Mouse (Mus musculus) c-Kit-positive CD71-negative TER-119-negative erythroid progenitor cells, embryonic 14.5 days (primary cell): Measurements from ENCODE around the gene Krt33b.

Experiments used
- DNase-seq: peaks from one replicate; pipeline ENCODE4 v3.0.0-alpha.2; 2013; ENCODE audit warnings: low read depth

Krt33b gene

GRCm38 (mm10) chr11:99993620-99994383, 35.9 kb downstream of the Krt33b start, which contains the start of gene Krtap17-1:
Gene Krtap17-1 (minus strand): TSS chr11:99993994.
- DNase-seq: no peak

- DNase-seq: no peak
Observed at GRCm38 (mm10) chr11:99990571-99990970, 39.1 kb downstream of the Krt33b start.

GRCm38 (mm10) chr11:99989881-99990405, 39.7 kb downstream of the Krt33b start:
- DNase-seq: no peak

- no peak for DNase-seq
Observed at GRCm38 (mm10) chr11:99988530-99988929, 41.1 kb downstream of the Krt33b start.

GRCm38 (mm10) chr11:99986180-99986647, 43.5 kb downstream of the Krt33b start, which contains the start of gene Krtap16-1:
Gene Krtap16-1 (minus strand): TSS chr11:99986597.
- DNase-seq: no peak

GRCm38 (mm10) chr11:99985291-99986092, 44.2 kb downstream of the Krt33b start:
- no peak for DNase-seq

- no peak for DNase-seq
Observed at GRCm38 (mm10) chr11:99983442-99983841, 46.2 kb downstream of the Krt33b start.

- DNase-seq: no peak
Observed at GRCm38 (mm10) chr11:99982731-99983130, 46.9 kb downstream of the Krt33b start.

- DNase-seq: no peak
Observed at GRCm38 (mm10) chr11:99978953-99979352, 50.7 kb downstream of the Krt33b start, which contains the start of gene Krtap29-1. Gene Krtap29-1 (minus strand): TSS chr11:99979053.
